Mouse (Mus musculus): ENCODE measurements around the gene Ssbp3. TPM values are rescaled to one million over a fixed set of nuclear protein-coding genes. Genes with fewer than 3 reads are reported as not detected.

Gene Ssbp3
- polyA plus RNA-seq, 1 experiment from 2014 or later: 108 TPM

DNA sequence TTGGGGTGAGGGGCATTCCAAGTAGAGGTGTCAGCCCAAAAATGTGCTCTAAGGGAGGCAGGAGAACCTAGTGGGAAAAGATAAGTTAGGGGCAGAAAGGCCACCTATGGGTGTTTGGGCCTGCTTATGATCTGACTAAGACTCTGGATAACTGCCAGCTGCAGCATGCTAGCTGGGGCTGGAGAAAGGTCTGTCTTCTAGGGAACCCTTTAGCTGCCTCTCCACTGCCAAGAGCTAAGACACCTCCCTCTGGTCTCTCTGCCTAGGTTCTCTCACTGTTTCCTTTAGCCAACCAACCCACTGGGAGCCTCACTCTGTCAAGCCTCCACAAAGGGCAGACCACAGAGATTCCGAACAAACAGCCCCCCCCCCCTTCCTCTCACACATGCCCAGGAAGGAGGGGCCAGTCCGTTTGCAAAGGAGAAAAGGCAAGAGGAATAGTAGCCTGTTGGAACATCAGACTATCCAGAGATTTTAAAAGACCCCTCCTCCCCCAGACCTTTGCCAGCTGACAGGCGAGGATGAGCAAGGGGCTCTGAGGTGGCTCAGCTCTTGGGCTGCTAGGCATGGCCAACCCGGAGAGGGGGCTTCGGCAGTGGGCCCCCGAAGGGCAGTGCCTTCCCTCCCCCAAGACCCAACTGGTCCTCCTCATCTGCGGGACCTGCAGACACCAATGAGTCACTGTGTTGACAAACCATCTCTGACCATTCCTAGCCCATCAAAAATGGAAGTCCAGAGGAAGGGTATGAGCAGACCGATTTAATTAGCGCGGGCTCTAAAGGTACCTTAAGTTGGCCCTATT, 1.4 kb upstream of the Ssbp3 start:
- ATAC-seq (replicated peaks; ENCODE audit: low FRiP score): no peak
- H3K4me3 ChIP-seq (replicated peaks): peak overlapping the region; percentile 100; the same call in 1 of the 2 replicates
- WGBS: 3% methylated on average over 10 of the region's 10 CpGs
- peak overlapping the region; percentile 81 for H3K4me2 ChIP-seq
- no peaks in the 10 kb centered on the region for H3K27me3 ChIP-seq
- peaks cover 58% of the 10 kb centered on the region for H3K4me1 ChIP-seq
- no peaks in the 10 kb centered on the region for H3K9me3 ChIP-seq (replicated peaks)
- peak overlapping the region; percentile 96 for H3K27ac ChIP-seq
- peak overlapping the region; percentile 36; the same call in 1 of the 2 replicates for H3K9ac ChIP-seq
- peaks cover 11% of the 10 kb centered on the region; the same call in 1 of the 2 replicates for H3K36me3 ChIP-seq

DNA sequence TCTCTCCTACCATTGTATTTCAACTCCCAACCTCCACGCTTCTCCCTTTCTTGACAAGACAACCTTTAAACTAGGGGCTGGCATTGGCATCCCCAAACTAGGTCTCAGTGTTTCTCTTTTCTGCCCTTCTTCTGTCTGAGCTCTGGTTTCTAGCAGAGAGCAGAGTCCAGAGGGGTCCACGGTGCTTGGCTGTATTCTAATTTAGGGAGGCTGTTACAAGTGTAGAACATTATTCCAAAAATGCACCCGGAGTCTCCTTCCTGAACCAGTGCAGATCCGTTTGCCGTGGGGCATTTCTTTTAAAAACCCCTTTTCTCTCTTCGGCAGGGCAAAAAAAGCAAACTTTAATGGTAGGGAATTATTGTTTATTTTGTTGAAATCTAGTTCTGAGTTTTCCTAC, 704 bp upstream of the Ssbp3 start:
- Histone ChIP-seq H3K4me1 (peaks cover 63% of the 10 kb centered on the region), H3K9me3 (replicated peaks) (no peaks in the 10 kb centered on the region), H3K27me3 (no peaks in the 10 kb centered on the region), H3K4me3 (replicated peaks) (peak overlapping the region; percentile 100), H3K4me2 (peak overlapping the region; percentile 81), H3K27ac (peak overlapping the region; percentile 96), H3K36me3 (peaks cover 17% of the 10 kb centered on the region), H3K9ac (peak overlapping the region; percentile 36; the same call in 1 of the 2 replicates)
- 3% methylated on average over 6 of the region's 6 CpGs for WGBS
- ATAC-seq (replicated peaks; ENCODE audit: low FRiP score): no peak

- Histone ChIP-seq H3K4me3 (replicated peaks) (peak overlapping the region; percentile 100), H3K27me3 (no peaks in the 10 kb centered on the region), H3K4me1 (peaks cover 67% of the 10 kb centered on the region), H3K27ac (peak overlapping the region; percentile 96), H3K9ac (peak overlapping the region; percentile 98), H3K9me3 (replicated peaks) (no peaks in the 10 kb centered on the region), H3K4me2 (peak overlapping the region; percentile 81), H3K36me3 (peaks cover 32% of the 10 kb centered on the region)
- peak; percentile 86 for ATAC-seq (replicated peaks; ENCODE audit: low FRiP score)
- 1% methylated on average over 71 of the region's 89 CpGs for WGBS
Measured at GRCm38 (mm10) chr4:106911246-106911801, 823 bp downstream of the Ssbp3 start.

GRCm38 (mm10) chr4:106911951-106912688, 1.6 kb downstream of the Ssbp3 start:
- Histone ChIP-seq H3K27ac (peak overlapping the region; percentile 96), H3K9me3 (replicated peaks) (no peaks in the 10 kb centered on the region), H3K9ac (peak overlapping the region; percentile 98), H3K4me2 (peak overlapping the region; percentile 81), H3K4me3 (replicated peaks) (peak overlapping the region; percentile 100), H3K36me3 (peaks cover 40% of the 10 kb centered on the region), H3K4me1 (peaks cover 62% of the 10 kb centered on the region), H3K27me3 (no peaks in the 10 kb centered on the region)
- ATAC-seq (replicated peaks; ENCODE audit: low FRiP score): no peak
- WGBS: under 1% methylated on average over 60 of the region's 73 CpGs

DNA sequence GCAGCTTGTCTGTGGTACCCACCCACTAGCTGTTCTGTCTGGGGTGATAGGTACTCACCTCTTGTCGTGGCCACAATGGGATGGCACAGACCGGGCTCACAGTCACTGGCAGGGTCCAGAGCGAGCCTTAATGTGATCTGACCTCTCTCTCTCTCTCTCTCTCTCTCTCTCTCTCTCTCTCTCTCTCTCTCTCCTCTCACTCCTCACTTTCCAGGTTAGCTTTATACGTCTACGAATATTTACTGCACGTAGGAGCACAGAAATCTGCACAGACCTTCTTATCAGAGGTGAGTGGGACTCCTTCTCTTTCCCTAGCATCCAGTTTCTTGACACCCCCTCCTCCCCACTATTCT, 2.2 kb downstream of the Ssbp3 start:
- WGBS: 2% methylated on average over 6 of the region's 6 CpGs
- Histone ChIP-seq H3K27ac (peak overlapping the region; percentile 96), H3K9ac (peak overlapping the region; percentile 98), H3K27me3 (no peaks in the 10 kb centered on the region), H3K4me1 (peaks cover 57% of the 10 kb centered on the region), H3K9me3 (replicated peaks) (no peaks in the 10 kb centered on the region), H3K4me2 (peak overlapping the region; percentile 81), H3K4me3 (replicated peaks) (peak overlapping the region; percentile 100), H3K36me3 (peaks cover 46% of the 10 kb centered on the region)
- ATAC-seq (replicated peaks; ENCODE audit: low FRiP score): no peak

- Histone ChIP-seq H3K4me3 (replicated peaks) (peak overlapping the region; percentile 100), H3K27ac (0 out of 2 replicates have a peak overlapping the region, but pooled peaks have one; percentile 23), H3K4me2 (peak overlapping the region; percentile 81), H3K9ac (peak overlapping the region; percentile 98), H3K36me3 (peaks cover 54% of the 10 kb centered on the region), H3K9me3 (replicated peaks) (no peaks in the 10 kb centered on the region), H3K4me1 (peaks cover 48% of the 10 kb centered on the region), H3K27me3 (no peaks in the 10 kb centered on the region)
- no peak for ATAC-seq (replicated peaks; ENCODE audit: low FRiP score)
- 20% methylated on average over 9 of the region's 9 CpGs for WGBS
Measured at GRCm38 (mm10) chr4:106913411-106914049, 3.0 kb downstream of the Ssbp3 start.

DNA sequence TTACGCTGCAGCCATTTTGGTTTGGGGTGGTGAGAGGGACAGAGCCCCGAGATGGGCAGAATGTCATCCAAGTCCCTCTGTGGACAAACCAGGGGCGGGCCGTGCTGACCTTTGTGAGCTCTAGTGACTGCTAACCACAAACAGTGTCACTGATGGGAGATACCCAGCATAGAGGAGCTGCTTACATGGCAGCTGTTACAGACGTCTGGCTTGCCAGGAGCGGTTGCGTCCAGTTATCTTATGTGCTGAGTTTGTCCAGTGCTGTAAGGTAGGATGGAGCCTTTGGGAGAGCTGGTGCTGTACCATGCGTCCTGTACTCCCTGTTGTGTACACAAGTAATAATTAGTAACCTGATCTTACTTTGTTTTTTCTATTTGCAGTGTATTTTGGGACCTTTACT, 4.8 kb downstream of the Ssbp3 start:
- WGBS: 69% methylated on average over 8 of the region's 8 CpGs
- Histone ChIP-seq H3K9me3 (replicated peaks) (no peaks in the 10 kb centered on the region), H3K4me1 (peaks cover 34% of the 10 kb centered on the region), H3K27ac (no peak overlapping the region), H3K9ac (no peak overlapping the region), H3K27me3 (no peaks in the 10 kb centered on the region), H3K36me3 (peaks cover 72% of the 10 kb centered on the region), H3K4me2 (no peak overlapping the region), H3K4me3 (replicated peaks) (no peak overlapping the region)
- no peak for ATAC-seq (replicated peaks; ENCODE audit: low FRiP score)

GRCm38 (mm10) chr4:106918263-106918662, 7.8 kb downstream of the Ssbp3 start:
- Histone ChIP-seq H3K9ac (no peak overlapping the region), H3K4me2 (no peak overlapping the region), H3K36me3 (peaks cover 100% of the 10 kb centered on the region), H3K27ac (no peak overlapping the region), H3K4me1 (peaks cover 37% of the 10 kb centered on the region), H3K27me3 (no peaks in the 10 kb centered on the region), H3K9me3 (replicated peaks) (no peaks in the 10 kb centered on the region), H3K4me3 (replicated peaks) (no peak overlapping the region)
- 58% methylated on average over 1 of the region's 1 CpGs for WGBS
- no peak for ATAC-seq (replicated peaks; ENCODE audit: low FRiP score)

- H3K4me3 ChIP-seq (replicated peaks): no peak overlapping the region
- H3K27ac ChIP-seq: no peak overlapping the region
- ATAC-seq (replicated peaks; ENCODE audit: low FRiP score): no peak
- 90% methylated on average over 4 of the region's 4 CpGs for WGBS
- no peaks in the 10 kb centered on the region for H3K9me3 ChIP-seq (replicated peaks)
- no peak overlapping the region for H3K4me2 ChIP-seq
- no peak overlapping the region for H3K9ac ChIP-seq
- no peaks in the 10 kb centered on the region for H3K27me3 ChIP-seq
- H3K36me3 ChIP-seq: peaks cover 100% of the 10 kb centered on the region
- H3K4me1 ChIP-seq: peaks cover 22% of the 10 kb centered on the region
Measured at GRCm38 (mm10) chr4:106920119-106920518, 9.6 kb downstream of the Ssbp3 start.

DNA sequence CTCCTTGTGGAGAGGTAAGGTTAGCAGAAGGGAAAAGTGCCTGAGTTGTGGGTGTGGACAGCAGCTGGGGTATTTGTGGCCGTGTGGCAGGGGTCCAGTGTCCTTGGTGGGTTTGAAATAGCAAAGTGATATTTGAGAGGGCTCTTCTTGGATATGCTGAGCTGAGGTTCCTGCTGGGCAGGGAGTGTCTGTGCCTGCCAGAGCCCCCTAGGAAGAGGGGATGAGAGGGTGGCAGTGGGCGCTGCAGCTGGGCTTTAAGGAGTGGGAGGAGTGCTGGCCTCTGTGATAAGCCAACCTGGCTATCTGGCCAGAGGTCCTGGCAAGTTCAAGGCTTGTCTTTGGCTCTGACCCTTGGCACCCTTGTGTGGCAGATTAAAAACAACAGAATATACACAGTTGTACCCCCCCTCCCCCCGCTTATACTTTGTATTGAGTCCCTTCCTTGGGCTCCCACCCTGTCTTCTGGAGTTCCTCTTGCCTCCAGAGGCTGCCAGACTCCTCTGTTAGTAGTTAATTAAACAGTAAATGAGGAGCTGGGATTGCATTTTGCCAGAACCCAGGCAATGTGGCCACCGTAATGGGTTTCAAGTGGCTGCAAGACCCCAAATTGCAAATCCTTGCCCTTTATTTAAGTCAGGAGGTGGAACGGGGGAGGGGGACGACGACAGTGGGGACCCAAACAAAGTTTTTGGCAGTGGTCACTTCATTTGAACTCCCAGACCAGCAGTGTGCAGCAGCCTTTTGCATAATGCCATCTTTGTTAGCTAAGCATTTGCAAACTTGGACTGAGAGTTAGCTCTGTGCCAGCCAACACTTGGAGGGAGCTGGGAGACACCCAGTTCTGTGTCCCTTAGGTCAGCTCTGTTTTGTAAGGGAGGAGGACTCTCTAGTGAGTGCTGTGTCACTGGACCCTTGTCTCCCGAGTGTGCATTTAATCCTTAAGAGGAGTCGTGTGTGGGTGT, 11.2 kb downstream of the Ssbp3 start:
- no peak overlapping the region for H3K4me2 ChIP-seq
- peak overlapping the region; percentile 23; the same call in 1 of the 2 replicates for H3K27ac ChIP-seq
- peaks cover 100% of the 10 kb centered on the region for H3K36me3 ChIP-seq
- ATAC-seq (replicated peaks; ENCODE audit: low FRiP score): no peak
- 61% methylated on average over 9 of the region's 9 CpGs for WGBS
- H3K9me3 ChIP-seq (replicated peaks): no peaks in the 10 kb centered on the region
- H3K4me3 ChIP-seq (replicated peaks): no peak overlapping the region
- H3K4me1 ChIP-seq: peaks cover 17% of the 10 kb centered on the region
- H3K27me3 ChIP-seq: no peaks in the 10 kb centered on the region
- no peak overlapping the region for H3K9ac ChIP-seq

DNA sequence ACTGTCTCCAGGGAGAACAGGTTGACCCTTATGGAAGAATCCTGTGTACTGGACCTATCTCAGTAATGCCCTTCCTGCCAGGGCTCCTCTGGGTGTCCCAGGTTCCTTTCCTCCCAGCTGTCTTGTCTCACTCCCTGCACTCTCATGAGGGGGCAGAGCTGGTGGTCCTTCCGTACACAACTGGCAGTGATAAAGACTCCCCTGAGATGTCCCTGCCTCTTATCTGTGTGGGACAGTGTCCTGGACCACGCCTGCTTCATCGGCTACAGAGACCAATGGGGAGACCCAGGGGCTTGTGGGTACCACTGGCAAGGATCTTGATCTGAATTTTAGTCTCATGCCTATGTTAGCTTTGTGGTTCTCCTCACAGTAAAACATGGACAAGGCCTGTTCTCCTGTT, 12.4 kb downstream of the Ssbp3 start:
- Histone ChIP-seq H3K4me2 (no peak overlapping the region), H3K9ac (no peak overlapping the region), H3K9me3 (replicated peaks) (no peaks in the 10 kb centered on the region), H3K27me3 (no peaks in the 10 kb centered on the region), H3K27ac (no peak overlapping the region), H3K4me1 (peaks cover 17% of the 10 kb centered on the region), H3K36me3 (peaks cover 95% of the 10 kb centered on the region), H3K4me3 (replicated peaks) (no peak overlapping the region)
- ATAC-seq (replicated peaks; ENCODE audit: low FRiP score): peak; percentile 77
- WGBS: 73% methylated on average over 3 of the region's 3 CpGs
